Mouse (Mus musculus): ENCODE measurements around the gene Nme7.
A peak's percentile ranks its signal among the peaks of the same experiment; 100 is the strongest.

DNA sequence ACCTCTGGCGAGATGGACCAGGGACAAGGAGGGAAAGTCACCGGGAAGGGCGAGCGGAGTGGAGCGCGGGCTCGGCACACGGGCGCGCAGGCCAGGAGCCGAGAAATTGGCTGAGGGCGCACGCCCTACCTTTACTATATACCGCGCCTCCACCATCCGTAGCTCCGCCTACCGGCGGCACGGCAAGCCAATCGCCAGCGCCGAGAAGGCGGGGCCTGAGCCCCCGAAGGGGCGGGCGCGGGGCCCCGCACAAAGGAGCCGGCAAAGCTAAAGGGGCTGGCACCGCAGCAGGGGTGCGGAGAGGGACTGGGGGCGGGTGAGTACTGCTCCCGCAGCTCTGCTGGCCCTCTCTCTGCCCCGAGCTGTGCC lies 154.3 kb downstream of the Nme7 start, which contains the start of gene Atp1b1:
- TF ChIP-seq CTCF (IDR thresholded peaks at IDR 0.05; ENCODE audit: insufficient read depth, low read depth, low read length), result no peak
- peak; percentile 98 for TF ChIP-seq POLR2A (IDR thresholded peaks at IDR 0.05; ENCODE audit: insufficient read depth, low read depth, low read length)
